Mouse (Mus musculus) heart, adult 18-20 months (tissue): Measurements from ENCODE around the gene Dram2. TPM values are rescaled to one million over a fixed set of nuclear protein-coding genes. Genes with fewer than 3 reads are reported as not detected.
"Not testable (repeated sequence)": the region's sequence is repeated elsewhere in the genome, so short reads cannot be mapped to it uniquely, and the experiment has no call there.

Experiments
- DNase-seq, 2 experiments: peaks; one replicate each; pipeline ENCODE4 v3.0.0; 2021 to 2022; ENCODE audit warnings: mixed read lengths in 1 of 2
- long read RNA-seq, 2 experiments: library from polyadenylated mRNA; stranded (forward); transcript quantifications; one replicate each; pipeline ENCODE4 v2.0.0; 2021
- total RNA-seq, 2 experiments: library from RNA; stranded (reverse); gene quantifications; 2 replicates each; pipeline ENCODE4 v1.2.3; 2021

Dram2 gene
- 100 to 1,000 TPM in 1 of 2 experiments, 10 to 100 TPM in 1; 88.9 to 102 TPM for total RNA-seq
- long read RNA-seq, experiment 1, transcript Dram2-202 (9 exons, 3,271 nt), result major isoform, 16 of 25 reads
- long read RNA-seq, experiment 1, partial matches to known transcripts, result 3 of 25 reads
- long read RNA-seq, experiment 1, other reads (novel, unspliced or antisense), result 4 of 25 reads
- long read RNA-seq, experiment 2, transcript Dram2-202 (9 exons, 3,271 nt), result major isoform, 14 of 21 reads
- long read RNA-seq, experiment 2, partial matches to known transcripts, result 0 of 21 reads
- long read RNA-seq, experiment 2, other reads (novel, unspliced or antisense), result 5 of 21 reads

GRCm38 (mm10) chr3:106547171-106547923, at the start of gene Dram2, which contains the start of gene Cept1:
Gene Dram2 (plus strand): TSS chr3:106547798.
Gene Cept1 (minus strand): TSS chr3:106547802.
- peak; percentile 94 to 96 for DNase-seq

- DNase-seq, result no peak
Observed at GRCm38 (mm10) chr3:106500510-106500909, 47.1 kb upstream of the Dram2 start.

- no peak for DNase-seq
Observed at GRCm38 (mm10) chr3:106502892-106503291, 44.7 kb upstream of the Dram2 start.

- no peak for DNase-seq
Observed at GRCm38 (mm10) chr3:106510669-106511068, 36.9 kb upstream of the Dram2 start.

- no peak for DNase-seq
Observed at GRCm38 (mm10) chr3:106515016-106515415, 32.6 kb upstream of the Dram2 start.

GRCm38 (mm10) chr3:106522730-106523129, 24.9 kb upstream of the Dram2 start:
- no peak for DNase-seq

- no peak for DNase-seq
Observed at GRCm38 (mm10) chr3:106526411-106526810, 21.2 kb upstream of the Dram2 start.

- no peak for DNase-seq
Observed at GRCm38 (mm10) chr3:106528032-106528431, 19.6 kb upstream of the Dram2 start.

- DNase-seq, result no peak
Observed at GRCm38 (mm10) chr3:106533277-106533676, 14.3 kb upstream of the Dram2 start.

- DNase-seq, result no peak
Observed at GRCm38 (mm10) chr3:106544721-106545316, 2.8 kb upstream of the Dram2 start.

- peak; percentile 69 to 85 for DNase-seq
Observed at GRCm38 (mm10) chr3:106547924-106548539, 434 bp downstream of the Dram2 start.

- no peak for DNase-seq
Observed at GRCm38 (mm10) chr3:106548971-106549370, 1.4 kb downstream of the Dram2 start.

GRCm38 (mm10) chr3:106553411-106553810, 5.8 kb downstream of the Dram2 start:
- peak in 1 of 2 experiments; percentile 37 for DNase-seq

- DNase-seq, result no peak
Observed at GRCm38 (mm10) chr3:106555743-106556250, 8.2 kb downstream of the Dram2 start.

GRCm38 (mm10) chr3:106558271-106558670, 10.7 kb downstream of the Dram2 start:
- DNase-seq, result no peak

GRCm38 (mm10) chr3:106565876-106566275, 18.3 kb downstream of the Dram2 start:
- DNase-seq, result no peak

GRCm38 (mm10) chr3:106573191-106573590, 25.6 kb downstream of the Dram2 start:
- peak in 1 of 2 experiments; percentile 17 for DNase-seq

- DNase-seq, result no peak
Observed at GRCm38 (mm10) chr3:106579296-106579695, 31.7 kb downstream of the Dram2 start.

GRCm38 (mm10) chr3:106593631-106594030, 46.0 kb downstream of the Dram2 start:
- not testable (repeated sequence) for DNase-seq

- no peak for DNase-seq
Observed at GRCm38 (mm10) chr3:106618103-106618502, 70.5 kb downstream of the Dram2 start.
